Mouse (Mus musculus): Measurements from ENCODE around the gene Col15a1.

DNA sequence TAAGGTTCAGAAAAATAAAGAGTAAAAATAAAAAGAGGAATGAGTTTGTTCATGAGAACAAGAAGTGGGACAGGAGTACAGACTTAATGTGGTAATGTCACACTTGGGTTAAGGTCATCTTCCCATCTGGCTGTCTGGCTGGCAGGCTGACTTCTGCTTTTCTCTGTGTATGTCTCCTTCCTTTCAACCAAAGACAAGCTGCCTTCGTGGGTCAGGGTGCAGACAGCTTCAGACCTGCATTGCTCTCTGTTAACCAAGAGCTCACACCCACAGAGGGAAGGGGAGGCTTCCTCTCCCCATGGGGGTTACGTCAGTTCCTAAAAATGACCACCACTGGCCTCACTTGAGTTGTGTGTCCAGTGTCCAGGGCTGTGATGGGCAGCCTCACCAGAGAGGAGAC lies 107.5 kb downstream of the Col15a1 start:
- TF ChIP-seq CTCF (IDR thresholded peaks at IDR 0.05; ENCODE audit: low read depth) (no peak), EP300 (IDR thresholded peaks at IDR 0.05; ENCODE audit: low read depth) (no peak)
